Mouse (Mus musculus): ENCODE measurements around the gene Rai1. TPM values are rescaled to one million over a fixed set of nuclear protein-coding genes. Genes with fewer than 3 reads are reported as not detected.

The Rai1 gene
- polyA plus RNA-seq, 1 experiment, result 205 TPM

GRCm38 (mm10) chr11:60197998-60198619 is 93.3 kb downstream of the Rai1 start:
- Histone ChIP-seq H3K27me3 (ENCODE audit: control insufficient read depth, insufficient read depth, low read length) (no peaks in the 10 kb centered on the region), H3K4me3 (ENCODE audit: control insufficient read depth, insufficient read depth, low read length) (no peak overlapping the region), H3K36me3 (ENCODE audit: control insufficient read depth, insufficient read depth, low read length) (peaks cover 43% of the 10 kb centered on the region), H3K4me1 (replicated peaks; ENCODE audit: control insufficient read depth, insufficient read depth, low read length) (no peaks in the 10 kb centered on the region), H3K27ac (ENCODE audit: control insufficient read depth, insufficient read depth, low read length) (no peak overlapping the region)
- WGBS, result 95% methylated on average over 24 of the region's 24 CpGs
- TF ChIP-seq CTCF (IDR thresholded peaks at IDR 0.05; ENCODE audit: borderline replicate concordance, control insufficient read depth, extremely low read depth, insufficient read depth, low read length, poor library complexity), result no peak
- no peak for TF ChIP-seq POLR2A (IDR thresholded peaks at IDR 0.05; ENCODE audit: control insufficient read depth, extremely low read depth, insufficient read depth, low read length, poor library complexity)
- DNase-seq, result no peak

- no peak for DNase-seq
- Histone ChIP-seq H3K4me3 (ENCODE audit: control insufficient read depth, insufficient read depth, low read length) (no peak overlapping the region), H3K36me3 (ENCODE audit: control insufficient read depth, insufficient read depth, low read length) (peaks cover 48% of the 10 kb centered on the region), H3K27ac (ENCODE audit: control insufficient read depth, insufficient read depth, low read length) (no peak overlapping the region), H3K27me3 (ENCODE audit: control insufficient read depth, insufficient read depth, low read length) (no peaks in the 10 kb centered on the region), H3K4me1 (replicated peaks; ENCODE audit: control insufficient read depth, insufficient read depth, low read length) (no peaks in the 10 kb centered on the region)
- TF ChIP-seq POLR2A (IDR thresholded peaks at IDR 0.05; ENCODE audit: control insufficient read depth, extremely low read depth, insufficient read depth, low read length, poor library complexity) (no peak), CTCF (IDR thresholded peaks at IDR 0.05; ENCODE audit: borderline replicate concordance, control insufficient read depth, extremely low read depth, insufficient read depth, low read length, poor library complexity) (no peak)
- 91% methylated on average over 12 of the region's 12 CpGs for WGBS
Observed at GRCm38 (mm10) chr11:60198651-60199050, 93.8 kb downstream of the Rai1 start.

- Histone ChIP-seq H3K4me1 (replicated peaks; ENCODE audit: control insufficient read depth, insufficient read depth, low read length) (no peaks in the 10 kb centered on the region), H3K36me3 (ENCODE audit: control insufficient read depth, insufficient read depth, low read length) (peaks cover 54% of the 10 kb centered on the region)
- peak; percentile 94 for DNase-seq
Observed at GRCm38 (mm10) chr11:60199702-60200184, 94.9 kb downstream of the Rai1 start.

GRCm38 (mm10) chr11:60200384-60200783 is 95.6 kb downstream of the Rai1 start:
- H3K4me1 ChIP-seq (replicated peaks; ENCODE audit: control insufficient read depth, insufficient read depth, low read length), result no peaks in the 10 kb centered on the region
- no peak for DNase-seq
- no peak for TF ChIP-seq CTCF (IDR thresholded peaks at IDR 0.05; ENCODE audit: borderline replicate concordance, control insufficient read depth, extremely low read depth, insufficient read depth, low read length, poor library complexity)
- no peak for TF ChIP-seq POLR2A (IDR thresholded peaks at IDR 0.05; ENCODE audit: control insufficient read depth, extremely low read depth, insufficient read depth, low read length, poor library complexity)
- H3K36me3 ChIP-seq (ENCODE audit: control insufficient read depth, insufficient read depth, low read length), result peaks cover 60% of the 10 kb centered on the region
- H3K27ac ChIP-seq (ENCODE audit: control insufficient read depth, insufficient read depth, low read length), result no peak overlapping the region
- no peaks in the 10 kb centered on the region for H3K27me3 ChIP-seq (ENCODE audit: control insufficient read depth, insufficient read depth, low read length)
- H3K4me3 ChIP-seq (ENCODE audit: control insufficient read depth, insufficient read depth, low read length), result no peak overlapping the region
- 90% methylated on average over 11 of the region's 11 CpGs for WGBS

More at GRCm38 (mm10) chr11:60199702-60200184, 94.9 kb downstream of the Rai1 start:
- H3K27ac ChIP-seq (ENCODE audit: control insufficient read depth, insufficient read depth, low read length), result no peak overlapping the region
- TF ChIP-seq POLR2A (IDR thresholded peaks at IDR 0.05; ENCODE audit: control insufficient read depth, extremely low read depth, insufficient read depth, low read length, poor library complexity) (peak; percentile 51; the same call in 1 of the 2 replicates), CTCF (IDR thresholded peaks at IDR 0.05; ENCODE audit: borderline replicate concordance, control insufficient read depth, extremely low read depth, insufficient read depth, low read length, poor library complexity) (peak; percentile 90)
- WGBS, result 40% methylated on average over 18 of the region's 18 CpGs
- H3K27me3 ChIP-seq (ENCODE audit: control insufficient read depth, insufficient read depth, low read length), result no peaks in the 10 kb centered on the region
- no peak overlapping the region for H3K4me3 ChIP-seq (ENCODE audit: control insufficient read depth, insufficient read depth, low read length)

- no peak overlapping the region for H3K4me3 ChIP-seq (ENCODE audit: control insufficient read depth, insufficient read depth, low read length)
- no peak overlapping the region for H3K27ac ChIP-seq (ENCODE audit: control insufficient read depth, insufficient read depth, low read length)
- peaks cover 73% of the 10 kb centered on the region for H3K36me3 ChIP-seq (ENCODE audit: control insufficient read depth, insufficient read depth, low read length)
- no peak for DNase-seq
- 95% methylated on average over 26 of the region's 26 CpGs for WGBS
- TF ChIP-seq POLR2A (IDR thresholded peaks at IDR 0.05; ENCODE audit: control insufficient read depth, extremely low read depth, insufficient read depth, low read length, poor library complexity) (no peak), CTCF (IDR thresholded peaks at IDR 0.05; ENCODE audit: borderline replicate concordance, control insufficient read depth, extremely low read depth, insufficient read depth, low read length, poor library complexity) (no peak)
- H3K27me3 ChIP-seq (ENCODE audit: control insufficient read depth, insufficient read depth, low read length), result no peaks in the 10 kb centered on the region
- H3K4me1 ChIP-seq (replicated peaks; ENCODE audit: control insufficient read depth, insufficient read depth, low read length), result peaks cover under 1% of the 10 kb centered on the region
Observed at GRCm38 (mm10) chr11:60202710-60203638, 98.2 kb downstream of the Rai1 start.

- 96% methylated on average over 12 of the region's 12 CpGs for WGBS
- Histone ChIP-seq H3K27me3 (ENCODE audit: control insufficient read depth, insufficient read depth, low read length) (no peaks in the 10 kb centered on the region), H3K4me3 (ENCODE audit: control insufficient read depth, insufficient read depth, low read length) (no peak overlapping the region), H3K4me1 (replicated peaks; ENCODE audit: control insufficient read depth, insufficient read depth, low read length) (peaks cover 21% of the 10 kb centered on the region), H3K27ac (ENCODE audit: control insufficient read depth, insufficient read depth, low read length) (no peak overlapping the region), H3K36me3 (ENCODE audit: control insufficient read depth, insufficient read depth, low read length) (peaks cover 65% of the 10 kb centered on the region)
- TF ChIP-seq POLR2A (IDR thresholded peaks at IDR 0.05; ENCODE audit: control insufficient read depth, extremely low read depth, insufficient read depth, low read length, poor library complexity), result no peak
- no peak for TF ChIP-seq CTCF (IDR thresholded peaks at IDR 0.05; ENCODE audit: borderline replicate concordance, control insufficient read depth, extremely low read depth, insufficient read depth, low read length, poor library complexity)
- DNase-seq, result no peak
Observed at GRCm38 (mm10) chr11:60205026-60205425, 100.2 kb downstream of the Rai1 start.

All from thymus, adult 2 months (tissue).